Mouse (Mus musculus): ENCODE data around the gene Gm5767. TPM values are rescaled to one million over a fixed set of nuclear protein-coding genes. Genes with fewer than 3 reads are reported as not detected.
A peak's percentile ranks its signal among the peaks of the same experiment; 100 is the strongest.

Gene Gm5767
- total RNA-seq, 2 experiments from 2014 or later = not detected

GRCm38 (mm10) chr16:8668386-8668785, 12.2 kb upstream of the Gm5767 start:
- ATAC-seq (replicated peaks; ENCODE audit: low FRiP score, poor library complexity, severe bottlenecking) = no peak

- no peak for ATAC-seq (replicated peaks; ENCODE audit: low FRiP score, poor library complexity, severe bottlenecking)
Observed at GRCm38 (mm10) chr16:8669432-8669831, 11.1 kb upstream of the Gm5767 start.

- ATAC-seq (replicated peaks; ENCODE audit: low FRiP score, poor library complexity, severe bottlenecking) = no peak
Observed at GRCm38 (mm10) chr16:8670041-8671035, 10.2 kb upstream of the Gm5767 start.

GRCm38 (mm10) chr16:8671551-8672349, 8.8 kb upstream of the Gm5767 start, which contains the start of gene Carhsp1:
Gene Carhsp1, minus strand, starts transcription at chr16:8672155.
- ATAC-seq (replicated peaks; ENCODE audit: low FRiP score, poor library complexity, severe bottlenecking) = peak; percentile 68

- ATAC-seq (replicated peaks; ENCODE audit: low FRiP score, poor library complexity, severe bottlenecking) = no peak
Observed at GRCm38 (mm10) chr16:8672350-8672687, 8.3 kb upstream of the Gm5767 start.

- ATAC-seq (replicated peaks; ENCODE audit: low FRiP score, poor library complexity, severe bottlenecking) = no peak
Observed at GRCm38 (mm10) chr16:8672811-8673210, 7.8 kb upstream of the Gm5767 start.

- no peak for ATAC-seq (replicated peaks; ENCODE audit: low FRiP score, poor library complexity, severe bottlenecking)
Observed at GRCm38 (mm10) chr16:8673343-8673742, 7.2 kb upstream of the Gm5767 start.

GRCm38 (mm10) chr16:8674165-8674564, 6.4 kb upstream of the Gm5767 start:
- ATAC-seq (replicated peaks; ENCODE audit: low FRiP score, poor library complexity, severe bottlenecking) = no peak

- ATAC-seq (replicated peaks; ENCODE audit: low FRiP score, poor library complexity, severe bottlenecking) = peak; percentile 51
Observed at GRCm38 (mm10) chr16:8675559-8675958, 5.0 kb upstream of the Gm5767 start.

- peak; percentile 44 for ATAC-seq (replicated peaks; ENCODE audit: low FRiP score, poor library complexity, severe bottlenecking)
Observed at GRCm38 (mm10) chr16:8676228-8676627, 4.3 kb upstream of the Gm5767 start.

GRCm38 (mm10) chr16:8676800-8677199, 3.8 kb upstream of the Gm5767 start:
- ATAC-seq (replicated peaks; ENCODE audit: low FRiP score, poor library complexity, severe bottlenecking) = peak; percentile 49

GRCm38 (mm10) chr16:8678035-8678434, 2.5 kb upstream of the Gm5767 start:
- ATAC-seq (replicated peaks; ENCODE audit: low FRiP score, poor library complexity, severe bottlenecking) = peak; percentile 67

- ATAC-seq (replicated peaks; ENCODE audit: low FRiP score, poor library complexity, severe bottlenecking) = peak; percentile 60
Observed at GRCm38 (mm10) chr16:8678676-8679075, 1.9 kb upstream of the Gm5767 start.

- no peak for ATAC-seq (replicated peaks; ENCODE audit: low FRiP score, poor library complexity, severe bottlenecking)
Observed at GRCm38 (mm10) chr16:8679780-8680179, 790 bp upstream of the Gm5767 start.

GRCm38 (mm10) chr16:8685087-8685486, 4.5 kb downstream of the Gm5767 start:
- no peak for ATAC-seq (replicated peaks; ENCODE audit: low FRiP score, poor library complexity, severe bottlenecking)

- peak; percentile 57 for ATAC-seq (replicated peaks; ENCODE audit: low FRiP score, poor library complexity, severe bottlenecking)
Observed at GRCm38 (mm10) chr16:8686121-8686870, 5.7 kb downstream of the Gm5767 start.

- ATAC-seq (replicated peaks; ENCODE audit: low FRiP score, poor library complexity, severe bottlenecking) = peak; percentile 89
Observed at GRCm38 (mm10) chr16:8686871-8687535, 6.4 kb downstream of the Gm5767 start.

- no peak for ATAC-seq (replicated peaks; ENCODE audit: low FRiP score, poor library complexity, severe bottlenecking)
Observed at GRCm38 (mm10) chr16:8687559-8688112, 7.1 kb downstream of the Gm5767 start.

GRCm38 (mm10) chr16:8689979-8690656, 9.5 kb downstream of the Gm5767 start:
- ATAC-seq (replicated peaks; ENCODE audit: low FRiP score, poor library complexity, severe bottlenecking) = no peak
